Mouse (Mus musculus) lung, embryonic 16.5 days (tissue): ENCODE measurements around the gene Malsu1. TPM values are rescaled to one million over a fixed set of nuclear protein-coding genes. Genes with fewer than 3 reads are reported as not detected.
A peak's percentile ranks its signal among the peaks of the same experiment; 100 is the strongest.

Experiments used
- ATAC-seq: fragments of 200-750 bp; cut with Nextera tagmentation; 2 replicates; pipeline ENCODE4 v1.8.0; 2017; ENCODE audit warnings: low read depth, mild to moderate bottlenecking, moderate library complexity
- H3K27ac ChIP-seq: fragments of 300-500 bp; sonication (generic); 2 replicates; pipeline ENCODE4 v1.5.1; 2014; ENCODE audit warnings: mild to moderate bottlenecking, control low read depth, low read length
- H3K27me3 ChIP-seq: fragments of 300-500 bp; sonication (generic); 2 replicates; pipeline ENCODE4 v1.6.1; 2014; ENCODE audit warnings: low read depth, low read length, mixed read lengths; ENCODE audit not compliant: control insufficient read depth, insufficient read depth
- H3K36me3 ChIP-seq: fragments of 300-500 bp; sonication (generic); 2 replicates; pipeline ENCODE4 v1.6.1; 2014; ENCODE audit warnings: low read length; ENCODE audit not compliant: control insufficient read depth, insufficient read depth
- H3K4me1 ChIP-seq: fragments of 300-500 bp; sonication (generic); replicated peaks from 2 replicates; pipeline ENCODE4 v1.6.1; 2014; ENCODE audit warnings: low read length, mixed read lengths; ENCODE audit not compliant: control insufficient read depth, insufficient read depth
- H3K4me2 ChIP-seq: fragments of 300-500 bp; sonication (generic); 2 replicates; pipeline ENCODE4 v1.6.1; 2014; ENCODE audit warnings: low read depth, low read length, control low read depth
- H3K4me3 ChIP-seq: fragments of 300-500 bp; sonication (generic); 2 replicates; pipeline ENCODE4 v1.5.1; 2014; ENCODE audit warnings: mild to moderate bottlenecking, low read length, control low read depth
- H3K9ac ChIP-seq: fragments of 300-500 bp; sonication (generic); 2 replicates; pipeline ENCODE4 v1.6.1; 2014; ENCODE audit warnings: low read length, control low read depth
- H3K9me3 ChIP-seq: fragments of 300-500 bp; sonication (generic); 2 replicates; pipeline ENCODE4 v1.6.1; 2016; ENCODE audit warnings: low read length; ENCODE audit not compliant: control insufficient read depth
- WGBS: fragments of 180-500 bp; shearing (Covaris S2); extraction: QIAGEN DNeasy Blood & Tissue Kit; methylation state at CpG from one replicate; pipeline ENCODE4 v1.1.7; 2014; 5-methylcytosine and 5-hydroxymethylcytosine counted together
- polyA plus RNA-seq: library from polyadenylated mRNA; unstranded; fragments of >200 nt; fragmentation: Nextera tagmentation; extraction: Ambion mirVana; gene quantifications from 2 replicates; pipeline ENCODE4 v1.2.1, GENCODE M21; 2015

The Malsu1 gene
- polyA plus RNA-seq, 1 experiment from 2014 or later, result 77.4 TPM

- 13% methylated on average over 13 of the region's 13 CpGs for WGBS
- peak; percentile 87 for ATAC-seq
- H3K9me3 ChIP-seq, result no peaks in the 10 kb centered on the region
- H3K27me3 ChIP-seq, result no peaks in the 10 kb centered on the region
- H3K4me3 ChIP-seq, result 0 out of 2 replicates have a peak overlapping the region, but pooled peaks have one; percentile 3
- peak overlapping the region; percentile 45 for H3K9ac ChIP-seq
- peak overlapping the region; percentile 96 for H3K27ac ChIP-seq
- H3K4me2 ChIP-seq, result peak overlapping the region; percentile 24
- H3K4me1 ChIP-seq, result peaks cover 30% of the 10 kb centered on the region
- H3K36me3 ChIP-seq, result peaks cover 4% of the 10 kb centered on the region; the same call in 1 of the 2 replicates
These were observed 23.4 kb downstream of the Malsu1 start for GRCm38 (mm10) chr6:49096933-49097461.

GRCm38 (mm10) chr6:49097596-49098110 is 24.1 kb downstream of the Malsu1 start:
- WGBS, result 46% methylated on average over 5 of the region's 5 CpGs
- no peak overlapping the region for H3K9ac ChIP-seq
- 0 out of 2 replicates have a peak, but pooled peaks cover 2% of the 10 kb centered on the region for H3K36me3 ChIP-seq
- H3K27ac ChIP-seq, result peak overlapping the region; percentile 96
- peaks cover 30% of the 10 kb centered on the region for H3K4me1 ChIP-seq
- H3K9me3 ChIP-seq, result no peaks in the 10 kb centered on the region
- no peak overlapping the region for H3K4me3 ChIP-seq
- no peaks in the 10 kb centered on the region for H3K27me3 ChIP-seq
- H3K4me2 ChIP-seq, result peak overlapping the region; percentile 24
- ATAC-seq, result no peak

DNA sequence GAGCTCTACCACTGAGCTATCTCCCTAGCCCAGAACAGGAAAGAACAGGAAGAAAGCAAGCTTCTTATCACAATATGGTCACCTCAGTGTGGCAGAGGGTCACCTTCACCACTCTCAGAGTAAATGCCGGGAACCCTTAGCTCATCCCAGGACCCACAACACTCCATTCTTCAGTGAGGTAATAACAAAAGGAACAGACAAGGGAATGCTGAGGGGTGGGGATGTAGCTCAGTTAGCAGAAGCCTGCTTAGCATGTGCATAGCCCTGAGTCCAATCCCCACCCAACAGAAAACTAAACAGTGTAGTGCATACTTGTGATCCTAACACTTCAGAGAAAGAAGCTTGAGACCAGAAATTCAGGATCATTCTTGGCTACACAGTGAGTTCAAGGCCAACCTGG is 25.5 kb downstream of the Malsu1 start:
- H3K4me1 ChIP-seq, result peaks cover 30% of the 10 kb centered on the region
- 79% methylated on average over 1 of the region's 1 CpGs for WGBS
- H3K9ac ChIP-seq, result no peak overlapping the region
- no peak overlapping the region for H3K4me2 ChIP-seq
- no peak overlapping the region for H3K27ac ChIP-seq
- no peak overlapping the region for H3K4me3 ChIP-seq
- H3K36me3 ChIP-seq, result peaks cover 2% of the 10 kb centered on the region; the same call in 1 of the 2 replicates
- no peaks in the 10 kb centered on the region for H3K9me3 ChIP-seq
- no peak for ATAC-seq
- H3K27me3 ChIP-seq, result no peaks in the 10 kb centered on the region

- peaks cover 13% of the 10 kb centered on the region; the same call in 1 of the 2 replicates for H3K36me3 ChIP-seq
- no peak overlapping the region for H3K27ac ChIP-seq
- no peaks in the 10 kb centered on the region for H3K9me3 ChIP-seq
- no peak overlapping the region for H3K4me3 ChIP-seq
- H3K27me3 ChIP-seq, result no peaks in the 10 kb centered on the region
- no peak overlapping the region for H3K9ac ChIP-seq
- H3K4me1 ChIP-seq, result no peaks in the 10 kb centered on the region
- ATAC-seq, result peak; percentile 62
- H3K4me2 ChIP-seq, result no peak overlapping the region
- WGBS, result 79% methylated on average over 15 of the region's 15 CpGs
These were observed 33.3 kb downstream of the Malsu1 start for GRCm38 (mm10) chr6:49106746-49107500.

GRCm38 (mm10) chr6:49109196-49109595 is 35.6 kb downstream of the Malsu1 start:
- WGBS, result 97% methylated on average over 2 of the region's 2 CpGs
- Histone ChIP-seq H3K27ac (no peak overlapping the region), H3K4me2 (no peak overlapping the region), H3K36me3 (peaks cover 13% of the 10 kb centered on the region; the same call in 1 of the 2 replicates), H3K4me1 (no peaks in the 10 kb centered on the region), H3K9me3 (no peaks in the 10 kb centered on the region), H3K4me3 (no peak overlapping the region), H3K9ac (no peak overlapping the region), H3K27me3 (no peaks in the 10 kb centered on the region)
- no peak for ATAC-seq

DNA sequence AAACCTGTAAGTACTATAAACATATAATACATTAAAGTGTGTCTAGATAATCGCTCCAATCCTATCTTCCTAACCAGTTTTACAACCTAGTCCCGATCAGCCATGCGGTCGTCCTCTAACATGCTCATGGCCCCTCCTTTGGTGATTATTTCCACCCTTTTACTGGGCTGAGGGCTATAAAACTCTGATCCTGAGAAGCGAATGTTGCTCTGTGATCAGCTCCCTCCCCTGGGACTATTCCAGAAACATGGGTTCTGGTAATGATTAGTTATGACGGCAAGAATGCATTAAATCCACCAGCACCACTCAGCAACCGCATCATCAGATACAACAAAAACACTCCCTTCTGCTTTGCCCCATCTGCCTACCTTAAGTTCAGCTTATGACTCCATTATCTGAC is 40.3 kb downstream of the Malsu1 start:
- ATAC-seq, result no peak
- peaks cover under 1% of the 10 kb centered on the region; the same call in 1 of the 2 replicates for H3K36me3 ChIP-seq
- peaks cover 13% of the 10 kb centered on the region for H3K4me1 ChIP-seq
- H3K4me2 ChIP-seq, result no peak overlapping the region
- H3K27me3 ChIP-seq, result no peaks in the 10 kb centered on the region
- whole genome bisulfite sequencing, result 90% methylated on average over 7 of the region's 7 CpGs
- no peak overlapping the region for H3K4me3 ChIP-seq
- H3K9ac ChIP-seq, result no peak overlapping the region
- no peaks in the 10 kb centered on the region for H3K9me3 ChIP-seq
- no peak overlapping the region for H3K27ac ChIP-seq

- Histone ChIP-seq H3K9me3 (no peaks in the 10 kb centered on the region), H3K27ac (no peak overlapping the region), H3K4me2 (no peak overlapping the region), H3K4me1 (peaks cover 15% of the 10 kb centered on the region), H3K36me3 (no peaks in the 10 kb centered on the region), H3K4me3 (no peak overlapping the region), H3K9ac (no peak overlapping the region), H3K27me3 (no peaks in the 10 kb centered on the region)
- no peak for ATAC-seq
- 93% methylated on average over 6 of the region's 6 CpGs for WGBS
These were observed 40.9 kb downstream of the Malsu1 start for GRCm38 (mm10) chr6:49114457-49114856.

GRCm38 (mm10) chr6:49115550-49115949 is 42.0 kb downstream of the Malsu1 start:
- Histone ChIP-seq H3K9ac (no peak overlapping the region), H3K4me3 (no peak overlapping the region), H3K4me2 (no peak overlapping the region), H3K36me3 (no peaks in the 10 kb centered on the region), H3K9me3 (no peaks in the 10 kb centered on the region), H3K27ac (no peak overlapping the region), H3K27me3 (no peaks in the 10 kb centered on the region), H3K4me1 (peaks cover 18% of the 10 kb centered on the region)
- 72% methylated on average over 5 of the region's 5 CpGs for WGBS
- ATAC-seq, result no peak

GRCm38 (mm10) chr6:49116241-49116640 is 42.6 kb downstream of the Malsu1 start:
- H3K4me2 ChIP-seq, result no peak overlapping the region
- H3K4me3 ChIP-seq, result no peak overlapping the region
- no peak overlapping the region for H3K9ac ChIP-seq
- peaks cover 18% of the 10 kb centered on the region for H3K4me1 ChIP-seq
- WGBS, result 90% methylated on average over 8 of the region's 8 CpGs
- no peaks in the 10 kb centered on the region for H3K36me3 ChIP-seq
- no peaks in the 10 kb centered on the region for H3K27me3 ChIP-seq
- H3K27ac ChIP-seq, result no peak overlapping the region
- ATAC-seq, result no peak
- no peaks in the 10 kb centered on the region for H3K9me3 ChIP-seq
